ENCODE assay signal across 21 mouse cellular contexts in genomic region chr10:73161757-73162156, GRCm38 (mm10).
DNase-seq lines count a peak whose midpoint lies in the region; ATAC-seq lines count a peak whose summit lies in the region.
"Had no signal": no experiment of that assay in that cellular context is flagged by ENCODE, and none has a peak within 500 bp of the region (broad histone marks: within the 10 kb centered on the region; RNA-seq: fewer than 3 reads in every experiment).

No protein-coding gene starts in this region.

- ATAC-seq in frontal cortex, adult (ENCODE audit: low TSS enrichment): peak; percentile 92
- ATAC-seq: activated CD4-positive, CD25-positive, alpha-beta regulatory T cell, adult 4 months; CD4-positive, CD25-positive, alpha-beta regulatory T cell, adult 4 months; forebrain, embryonic 13.5 days; forebrain, embryonic 15.5 days; Patski had no signal

- intact Hi-C loops in left cerebral cortex, postnatal 4 days (cut with DNase I): no loop called here

- no peak for DNase-seq in frontal cortex, postnatal 14 days (ENCODE audit: low spot score in 2 of 2)
- peak; percentile 2 to 6 for DNase-seq in left cerebral cortex, adult 18-20 months (ENCODE audit: low spot score in 2 of 2)
- DNase-seq in left cerebral cortex, postnatal 4 days: no peak
- DNase-seq in right cerebral cortex, adult 18-20 months: peak; percentile 13
- no peak for DNase-seq in right cerebral cortex, postnatal 25 days
- DNase-seq in cerebellum, postnatal 10 days: no peak
- DNase-seq: adrenal gland, adult 8-10 months; adrenal gland, postnatal 14 days; adrenal gland, postnatal 36 days; B cell, adult 2 months; cerebellum, adult 11 months; cerebellum, adult 18-20 months; cerebellum, adult 8-10 months; cerebellum, adult 9-11 months; cerebellum, postnatal 25 days had no signal

Comparison
In these comparisons a context has a peak if more than half of its experiments do, and no peak if none do; other contexts are left out.
1. DNase-seq: peak in left cerebral cortex, adult 18-20 months (2 of 2) and right cerebral cortex, adult 18-20 months (single experiment); none in frontal cortex, postnatal 14 days (0 of 2), left cerebral cortex, postnatal 4 days (single experiment), right cerebral cortex, postnatal 25 days (single experiment) and cerebellum, postnatal 10 days (0 of 2).